Mouse (Mus musculus): Measurements from ENCODE around the gene Olfr1330.

GRCm38 (mm10) chr4:118864349-118864748 is 24.0 kb upstream of the Olfr1330 start, which contains the start of gene Olfr1331:
- TF ChIP-seq CTCF (conservative IDR thresholded peaks at IDR 0.05; ENCODE audit: low read length) (no peak), POU5F1 (IDR thresholded peaks at IDR 0.05; ENCODE audit: borderline replicate concordance, low read length) (no peak), NANOG (IDR thresholded peaks at IDR 0.05; ENCODE audit: borderline replicate concordance, low read length) (no peak)

Measured in E14TG2a.4 (cell line).